Mouse (Mus musculus) heart, embryonic 10.5 days (tissue): ENCODE results near the gene Zfp352. TPM values are rescaled to one million over a fixed set of nuclear protein-coding genes. Genes with fewer than 3 reads are reported as not detected.
"Not testable (repeated sequence)": the region's sequence is repeated elsewhere in the genome, so short reads cannot be mapped to it uniquely, and the experiment has no call there.

Experiments used
- DNase-seq: peaks from one replicate; pipeline ENCODE4 v3.0.0-alpha.2; 2017; ENCODE audit warnings: low spot score
- H3K27ac ChIP-seq: fragments of 300-500 bp; sonication (generic); 2 replicates; pipeline ENCODE4 v1.5.1; 2016; ENCODE audit warnings: mild to moderate bottlenecking
- H3K27me3 ChIP-seq: fragments of 300-500 bp; sonication (generic); 2 replicates; pipeline ENCODE4 v1.6.1; 2016; ENCODE audit warnings: mild to moderate bottlenecking; ENCODE audit not compliant: poor library complexity, insufficient read depth, severe bottlenecking
- H3K36me3 ChIP-seq: fragments of 300-500 bp; sonication (generic); 2 replicates; pipeline ENCODE4 v1.6.1; 2016; ENCODE audit warnings: mild to moderate bottlenecking, moderate library complexity
- H3K4me1 ChIP-seq: fragments of 300-500 bp; sonication (generic); 2 replicates; pipeline ENCODE4 v1.6.1; 2016; ENCODE audit warnings: mild to moderate bottlenecking
- H3K4me3 ChIP-seq: fragments of 300-500 bp; sonication (generic); 2 replicates; pipeline ENCODE4 v1.5.1; 2016; ENCODE audit warnings: mild to moderate bottlenecking, moderate library complexity
- H3K9me3 ChIP-seq: fragments of 300-500 bp; sonication (generic); 2 replicates; pipeline ENCODE4 v1.6.1; 2016; ENCODE audit warnings: mild to moderate bottlenecking, moderate library complexity
- WGBS: fragments of 180-500 bp; shearing (Covaris S2); methylation state at CpG from one replicate; pipeline ENCODE4 v1.1.7; 2016; 5-methylcytosine and 5-hydroxymethylcytosine counted together
- polyA plus RNA-seq: library from polyadenylated mRNA; unstranded; fragments of >200 nt; fragmentation: Nextera tagmentation; extraction: Ambion mirVana; gene quantifications from 2 replicates; pipeline ENCODE4 v1.2.1, GENCODE M21; 2016

The Zfp352 gene
- not detected in 2 replicates for polyA plus RNA-seq

DNA sequence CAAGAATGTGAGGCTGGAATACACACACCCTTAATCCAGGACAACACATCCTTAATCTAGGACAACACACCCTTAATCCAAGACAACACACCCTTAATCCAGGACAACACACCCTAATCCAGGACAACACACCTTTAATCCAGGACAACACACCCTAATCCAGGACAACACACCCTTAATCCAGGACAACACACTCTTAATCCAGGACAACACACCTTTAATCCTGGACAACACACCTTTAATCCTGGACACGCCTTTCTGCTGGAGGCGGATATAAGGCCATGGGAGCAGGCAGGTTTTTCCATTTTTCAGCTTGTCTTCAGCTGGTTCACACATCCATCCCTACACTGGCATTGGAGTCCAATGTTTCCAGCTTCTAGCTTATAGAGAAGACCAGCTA is at the start of gene Zfp352:
TSS of gene Zfp352 (plus strand) at position 301 of the 400 bp plus-strand sequence.
- no peaks in the 10 kb centered on the region for H3K27me3 ChIP-seq
- 87% methylated on average over 2 of the region's 2 CpGs for WGBS
- H3K36me3 ChIP-seq, result no peaks in the 10 kb centered on the region
- H3K4me1 ChIP-seq, result no peaks in the 10 kb centered on the region
- H3K4me3 ChIP-seq, result no peak within 1 kb of the TSS
- H3K27ac ChIP-seq, result no peak within 1 kb of the TSS
- no peaks in the 10 kb centered on the region for H3K9me3 ChIP-seq
- no peak for DNase-seq

DNA sequence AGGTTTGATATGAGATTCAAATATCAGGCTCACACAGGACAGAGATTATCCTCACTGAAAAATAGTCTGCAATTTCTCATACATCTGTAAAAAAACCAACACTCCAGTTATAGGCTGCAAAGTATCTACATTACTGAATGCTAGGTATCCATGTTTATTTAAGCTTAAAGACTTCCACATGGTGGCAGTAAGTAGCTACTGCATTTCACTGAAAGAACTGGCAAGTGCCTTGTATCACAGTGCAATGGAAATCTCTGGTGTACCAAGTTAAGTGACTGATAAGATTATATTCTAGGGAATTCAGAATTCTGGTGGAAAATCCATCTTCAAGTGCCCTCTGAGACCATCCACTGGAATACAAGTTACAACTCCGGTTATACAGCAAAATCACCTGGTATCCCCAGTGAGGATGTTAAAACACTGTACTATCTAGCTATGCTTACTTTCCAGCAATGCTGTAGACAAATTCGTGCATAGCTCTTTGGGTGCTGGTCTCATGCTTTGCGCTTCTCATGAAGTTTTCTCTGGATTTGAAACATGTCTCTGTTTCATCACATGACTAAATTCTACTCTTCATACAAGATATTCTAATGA is 47.6 kb upstream of the Zfp352 start:
- Histone ChIP-seq H3K27ac (no peak overlapping the region), H3K36me3 (no peaks in the 10 kb centered on the region), H3K9me3 (no peaks in the 10 kb centered on the region), H3K4me1 (no peaks in the 10 kb centered on the region), H3K27me3 (no peaks in the 10 kb centered on the region), H3K4me3 (no peak overlapping the region)
- 73% methylated on average over 3 of the region's 3 CpGs for WGBS
- no peak for DNase-seq

DNA sequence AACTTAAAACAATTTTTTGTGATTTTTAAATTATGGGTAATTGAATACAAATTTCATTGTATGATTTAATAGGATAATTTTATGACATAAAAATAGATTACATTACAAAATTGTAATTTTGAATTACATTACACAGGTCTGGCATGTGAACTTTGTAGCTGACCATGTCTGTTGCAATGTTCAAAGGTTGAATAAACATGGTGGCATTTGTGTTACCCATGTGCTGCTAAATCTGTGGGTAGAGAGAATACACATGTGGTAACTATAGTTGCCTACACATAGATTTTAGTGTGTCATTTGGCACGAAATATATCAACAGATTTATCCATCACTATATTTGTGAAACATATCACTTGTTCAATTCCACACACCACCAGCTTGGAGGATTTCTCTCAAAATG is 44.6 kb upstream of the Zfp352 start:
- Histone ChIP-seq H3K27ac (no peak overlapping the region), H3K4me3 (no peak overlapping the region), H3K27me3 (no peaks in the 10 kb centered on the region), H3K4me1 (no peaks in the 10 kb centered on the region), H3K9me3 (no peaks in the 10 kb centered on the region), H3K36me3 (no peaks in the 10 kb centered on the region)
- DNase-seq, result no peak
- WGBS, result 81% methylated on average over 1 of the region's 1 CpGs

- 68% methylated on average over 5 of the region's 5 CpGs for WGBS
- H3K36me3 ChIP-seq, result no peaks in the 10 kb centered on the region
- no peaks in the 10 kb centered on the region for H3K27me3 ChIP-seq
- H3K4me1 ChIP-seq, result no peaks in the 10 kb centered on the region
- no peak overlapping the region for H3K4me3 ChIP-seq
- H3K27ac ChIP-seq, result no peak overlapping the region
- no peaks in the 10 kb centered on the region for H3K9me3 ChIP-seq
- DNase-seq, result no peak
Observed at GRCm38 (mm10) chr4:90203421-90203820, 15.2 kb upstream of the Zfp352 start.

- Histone ChIP-seq H3K36me3 (no peaks in the 10 kb centered on the region), H3K27ac (no peak overlapping the region), H3K9me3 (no peaks in the 10 kb centered on the region), H3K27me3 (no peaks in the 10 kb centered on the region), H3K4me3 (no peak overlapping the region), H3K4me1 (no peaks in the 10 kb centered on the region)
- no peak for DNase-seq
- WGBS, result 58% methylated on average over 1 of the region's 1 CpGs
Observed at GRCm38 (mm10) chr4:90211475-90211874, 7.1 kb upstream of the Zfp352 start.

DNA sequence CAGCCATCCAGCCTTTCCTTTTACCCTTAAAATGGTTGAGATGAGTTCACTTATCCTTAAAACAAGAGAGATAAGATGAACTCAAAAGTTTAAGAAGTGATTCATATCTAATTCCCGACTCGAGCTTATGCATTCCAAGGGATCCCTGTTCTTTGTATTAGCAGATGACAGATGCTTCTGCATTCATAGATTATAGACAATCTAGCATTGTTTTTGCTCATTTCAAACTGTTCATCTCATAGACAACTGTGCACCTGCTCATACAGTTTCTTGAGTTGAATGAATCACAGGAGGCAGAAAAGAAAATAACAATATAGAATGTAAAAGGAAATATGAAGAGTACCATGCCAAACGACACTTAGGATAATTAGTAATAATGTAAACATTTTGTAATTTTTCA is 6.5 kb upstream of the Zfp352 start:
- Histone ChIP-seq H3K27me3 (no peaks in the 10 kb centered on the region), H3K27ac (no peak overlapping the region), H3K36me3 (no peaks in the 10 kb centered on the region), H3K4me3 (no peak overlapping the region), H3K4me1 (no peaks in the 10 kb centered on the region), H3K9me3 (no peaks in the 10 kb centered on the region)
- WGBS, result 74% methylated on average over 3 of the region's 3 CpGs
- no peak for DNase-seq

DNA sequence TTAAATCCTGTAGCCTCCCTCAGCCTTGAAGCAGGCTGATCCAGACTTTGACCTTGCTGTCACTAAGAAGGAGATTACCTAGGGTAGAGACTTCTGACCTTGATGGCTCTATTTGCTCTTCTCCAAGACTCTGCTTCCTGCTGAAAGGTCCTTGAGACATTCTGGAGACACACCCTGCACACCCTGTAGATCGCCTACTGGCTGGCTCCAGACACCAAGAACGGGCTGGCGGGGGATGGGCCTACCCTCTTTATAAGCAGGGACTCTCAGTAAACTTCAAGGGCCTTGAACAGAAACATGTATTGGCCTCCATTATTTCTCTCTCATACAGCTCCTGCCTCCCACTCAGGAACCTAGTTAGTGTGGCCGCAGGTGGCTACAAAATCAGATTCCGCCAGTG is 17.0 kb downstream of the Zfp352 start:
- not testable (repeated sequence) for H3K9me3 ChIP-seq, H3K27ac ChIP-seq, H3K27me3 ChIP-seq, DNase-seq, H3K4me3 ChIP-seq, H3K36me3 ChIP-seq, H3K4me1 ChIP-seq
- 92% methylated on average over 5 of the region's 5 CpGs for WGBS

DNA sequence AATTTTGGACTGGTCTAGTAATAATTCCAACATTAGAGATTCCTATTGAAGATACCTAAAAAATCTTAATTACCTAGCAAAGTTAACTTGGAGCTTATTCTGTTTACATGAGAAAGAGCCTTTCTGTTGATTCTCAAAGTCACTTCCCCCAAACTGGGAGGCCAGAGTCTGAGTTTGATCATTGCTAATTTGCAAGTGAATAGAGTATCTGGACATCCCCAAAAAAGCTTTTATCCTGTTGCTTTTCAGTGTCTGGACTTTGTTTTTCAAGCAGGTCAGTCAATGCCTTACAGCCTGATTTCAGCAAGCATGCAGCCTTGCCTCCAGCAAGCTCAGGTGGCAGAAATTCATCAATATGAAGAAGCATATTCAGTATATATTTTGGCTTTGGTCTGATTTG is 51.2 kb downstream of the Zfp352 start:
- Histone ChIP-seq H3K27ac (no peak overlapping the region), H3K36me3 (no peaks in the 10 kb centered on the region), H3K9me3 (peaks cover 8% of the 10 kb centered on the region; the same call in 1 of the 2 replicates), H3K4me1 (no peaks in the 10 kb centered on the region), H3K27me3 (no peaks in the 10 kb centered on the region), H3K4me3 (no peak overlapping the region)
- no peak for DNase-seq
